Mouse (Mus musculus): ENCODE measurements around the gene Elovl1. TPM values are rescaled to one million over a fixed set of nuclear protein-coding genes. Genes with fewer than 3 reads are reported as not detected.
A peak's percentile ranks its signal among the peaks of the same experiment; 100 is the strongest.

Elovl1 gene
- polyA plus RNA-seq, 1 experiment from 2014 or later: 62.8 TPM

- ATAC-seq (ENCODE audit: insufficient number of reproducible peaks, insufficient read depth, low FRiP score, low TSS enrichment, low read depth): no peak
- H3K4me1 ChIP-seq: peaks cover 34% of the 10 kb centered on the region
- WGBS: 46% methylated on average over 7 of the region's 7 CpGs
- H3K9me3 ChIP-seq: no peaks in the 10 kb centered on the region
- peak overlapping the region; percentile 85 for H3K4me2 ChIP-seq
- H3K36me3 ChIP-seq: peaks cover 40% of the 10 kb centered on the region
- peak overlapping the region; percentile 69; the same call in 1 of the 2 replicates for H3K4me3 ChIP-seq
- H3K9ac ChIP-seq: peak overlapping the region; percentile 81
- H3K27ac ChIP-seq: peak overlapping the region; percentile 55; the same call in 1 of the 2 replicates
- no peaks in the 10 kb centered on the region for H3K27me3 ChIP-seq
Measured at GRCm38 (mm10) chr4:118429215-118429895, 1.5 kb downstream of the Elovl1 start.

- no peak for ATAC-seq (ENCODE audit: insufficient number of reproducible peaks, insufficient read depth, low FRiP score, low TSS enrichment, low read depth)
Measured at GRCm38 (mm10) chr4:118432332-118432731, 4.4 kb downstream of the Elovl1 start.

DNA sequence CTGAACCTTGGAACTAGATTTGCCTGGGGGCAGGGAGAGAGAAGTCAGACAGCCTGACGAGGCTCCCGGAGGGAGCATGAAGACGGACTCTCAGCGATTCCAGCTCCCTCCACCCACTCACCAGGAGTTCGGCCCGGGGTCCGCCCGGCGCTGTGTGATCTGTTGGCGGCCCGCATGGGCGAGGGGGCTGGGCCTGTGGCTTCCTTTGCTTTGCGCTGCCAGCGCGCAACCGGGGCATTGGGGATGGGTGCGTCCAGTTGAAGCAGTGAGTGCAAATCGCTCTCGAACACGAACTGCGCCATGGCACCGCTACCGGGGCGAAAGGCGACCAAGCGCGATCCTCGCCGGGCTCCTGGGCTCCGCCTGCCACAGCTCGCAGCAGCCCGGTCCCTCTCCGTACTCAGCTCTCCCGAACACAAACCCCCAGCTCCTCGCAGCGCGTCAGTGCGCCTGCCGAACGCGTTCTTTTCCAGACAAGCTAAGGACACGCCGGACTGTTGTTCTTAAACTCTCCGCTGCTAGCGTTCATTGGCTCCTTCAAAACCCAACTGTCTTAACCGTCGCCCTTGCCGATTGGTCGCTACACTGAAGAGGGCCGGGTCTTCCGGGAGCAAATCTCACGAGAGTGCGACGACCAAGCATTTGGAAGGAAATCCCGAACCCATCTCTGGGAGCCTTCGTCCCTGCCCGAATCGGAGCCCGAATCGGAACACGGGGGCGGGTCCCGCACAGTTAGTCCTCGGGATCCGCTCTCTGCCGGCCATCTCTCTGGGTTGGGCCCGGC, 9.1 kb downstream of the Elovl1 start, which contains the start of gene Cdc20:
Cdc20 (minus strand) TSS at position 533 of the 784 bp plus-strand sequence.
- Histone ChIP-seq H3K4me2 (peak within 1 kb of the TSS; percentile 97), H3K9me3 (no peaks in the 10 kb centered on the region), H3K27ac (peak within 1 kb of the TSS; percentile 92), H3K36me3 (peaks cover 35% of the 10 kb centered on the region), H3K27me3 (no peaks in the 10 kb centered on the region), H3K4me1 (peaks cover 35% of the 10 kb centered on the region), H3K4me3 (peak within 1 kb of the TSS; percentile 70), H3K9ac (peak within 1 kb of the TSS; percentile 91)
- ATAC-seq (ENCODE audit: insufficient number of reproducible peaks, insufficient read depth, low FRiP score, low TSS enrichment, low read depth): peak; percentile 94
- WGBS: under 1% methylated on average over 67 of the region's 67 CpGs

More at GRCm38 (mm10) chr4:118432332-118432731, 4.4 kb downstream of the Elovl1 start:
- Histone ChIP-seq H3K9ac (no peak overlapping the region), H3K27ac (no peak overlapping the region), H3K4me2 (no peak overlapping the region), H3K9me3 (no peaks in the 10 kb centered on the region), H3K36me3 (peaks cover 52% of the 10 kb centered on the region), H3K4me1 (peaks cover 54% of the 10 kb centered on the region), H3K4me3 (no peak overlapping the region), H3K27me3 (no peaks in the 10 kb centered on the region)
- 78% methylated on average over 8 of the region's 8 CpGs for WGBS

GRCm38 (mm10) chr4:118437829-118438253, 9.9 kb downstream of the Elovl1 start:
- Histone ChIP-seq H3K36me3 (peaks cover 27% of the 10 kb centered on the region), H3K4me3 (peak overlapping the region; percentile 70), H3K9me3 (no peaks in the 10 kb centered on the region), H3K27me3 (no peaks in the 10 kb centered on the region), H3K27ac (peak overlapping the region; percentile 92), H3K4me2 (peak overlapping the region; percentile 97), H3K4me1 (peaks cover 35% of the 10 kb centered on the region), H3K9ac (peak overlapping the region; percentile 91)
- WGBS: 8% methylated on average over 12 of the region's 12 CpGs
- ATAC-seq (ENCODE audit: insufficient number of reproducible peaks, insufficient read depth, low FRiP score, low TSS enrichment, low read depth): no peak

DNA sequence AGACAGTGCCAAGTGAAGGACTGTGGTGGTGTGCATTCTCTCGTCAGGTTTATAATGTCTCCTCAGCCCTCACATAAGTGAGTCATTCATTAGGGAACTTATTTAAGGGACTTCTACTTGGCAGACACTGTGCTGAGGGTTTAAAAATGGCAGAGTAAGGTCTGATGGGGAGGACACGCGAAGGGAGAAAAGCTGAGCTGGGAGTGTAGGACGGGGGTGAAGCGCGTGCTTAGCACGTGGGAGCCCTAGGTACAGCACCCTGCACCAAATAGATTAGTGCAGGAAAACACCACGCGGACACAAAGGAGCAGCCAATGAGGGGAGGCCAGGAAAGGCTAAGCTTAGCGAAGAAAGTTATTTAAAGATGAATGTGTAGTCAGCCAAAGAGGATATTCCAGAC, 17.2 kb downstream of the Elovl1 start:
- Histone ChIP-seq H3K4me1 (peaks cover 13% of the 10 kb centered on the region), H3K9me3 (no peaks in the 10 kb centered on the region), H3K9ac (no peak overlapping the region), H3K27me3 (no peaks in the 10 kb centered on the region), H3K27ac (peak overlapping the region; percentile 44; the same call in 1 of the 2 replicates), H3K4me3 (no peak overlapping the region), H3K36me3 (no peaks in the 10 kb centered on the region), H3K4me2 (no peak overlapping the region)
- ATAC-seq (ENCODE audit: insufficient number of reproducible peaks, insufficient read depth, low FRiP score, low TSS enrichment, low read depth): no peak
- WGBS: 80% methylated on average over 10 of the region's 10 CpGs

- Histone ChIP-seq H3K9me3 (no peaks in the 10 kb centered on the region), H3K9ac (peak overlapping the region; percentile 63), H3K4me1 (peaks cover 13% of the 10 kb centered on the region), H3K36me3 (no peaks in the 10 kb centered on the region), H3K27ac (0 out of 2 replicates have a peak overlapping the region, but pooled peaks have one; percentile 18), H3K4me2 (peak overlapping the region; percentile 78), H3K27me3 (no peaks in the 10 kb centered on the region), H3K4me3 (peak overlapping the region; percentile 44)
- peak; percentile 53; the same call in 1 of the 2 replicates for ATAC-seq (ENCODE audit: insufficient number of reproducible peaks, insufficient read depth, low FRiP score, low TSS enrichment, low read depth)
- WGBS: 20% methylated on average over 18 of the region's 18 CpGs
Measured at GRCm38 (mm10) chr4:118445781-118446414, 18.0 kb downstream of the Elovl1 start.

GRCm38 (mm10) chr4:118446415-118447153, 18.7 kb downstream of the Elovl1 start:
- 20% methylated on average over 24 of the region's 24 CpGs for WGBS
- Histone ChIP-seq H3K4me1 (peaks cover 13% of the 10 kb centered on the region), H3K27me3 (no peaks in the 10 kb centered on the region), H3K4me2 (peak overlapping the region; percentile 78), H3K4me3 (peak overlapping the region; percentile 44), H3K36me3 (no peaks in the 10 kb centered on the region), H3K27ac (0 out of 2 replicates have a peak overlapping the region, but pooled peaks have one; percentile 18), H3K9ac (peak overlapping the region; percentile 63), H3K9me3 (no peaks in the 10 kb centered on the region)
- 0 out of 2 replicates have a peak, but pooled peaks have one; percentile 2 for ATAC-seq (ENCODE audit: insufficient number of reproducible peaks, insufficient read depth, low FRiP score, low TSS enrichment, low read depth)

DNA sequence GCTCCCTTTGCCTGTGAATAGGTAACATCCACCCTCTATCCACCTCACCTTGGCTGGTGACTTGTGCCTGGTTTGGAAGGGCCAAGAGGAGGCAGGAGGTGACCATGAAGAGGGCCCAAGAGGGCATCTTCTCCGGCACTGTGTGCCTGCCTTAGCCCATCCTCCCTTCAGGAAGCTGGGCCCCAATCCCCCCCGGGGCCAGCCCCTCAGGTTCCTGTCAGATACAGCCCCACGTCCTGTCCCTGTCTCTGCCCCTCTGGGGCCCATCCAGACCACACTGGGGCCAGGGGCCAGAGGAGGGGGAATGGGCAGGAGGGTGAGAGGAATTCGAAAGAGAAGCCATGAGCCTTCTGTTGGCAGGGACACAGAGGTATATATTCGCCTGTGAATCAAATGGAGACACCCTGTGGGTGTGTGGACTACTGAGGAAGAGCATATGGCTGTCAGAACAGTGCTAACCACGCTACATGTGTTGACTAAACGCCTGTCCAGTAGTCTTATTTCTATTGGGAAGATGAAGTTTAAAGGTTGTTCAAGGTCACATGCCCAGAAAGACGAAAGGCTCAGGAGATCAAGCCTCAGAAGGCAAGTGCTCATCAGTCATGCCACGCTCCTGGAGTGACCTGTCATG, 29.6 kb downstream of the Elovl1 start, which contains the start of gene Mpl:
Mpl (minus strand) TSS at position 169 of the 631 bp plus-strand sequence.
- Histone ChIP-seq H3K4me3 (no peak within 1 kb of the TSS), H3K9ac (no peak within 1 kb of the TSS), H3K27me3 (no peaks in the 10 kb centered on the region), H3K4me2 (no peak within 1 kb of the TSS), H3K27ac (no peak within 1 kb of the TSS), H3K4me1 (no peaks in the 10 kb centered on the region), H3K9me3 (no peaks in the 10 kb centered on the region), H3K36me3 (no peaks in the 10 kb centered on the region)
- ATAC-seq (ENCODE audit: insufficient number of reproducible peaks, insufficient read depth, low FRiP score, low TSS enrichment, low read depth): no peak
- WGBS: 65% methylated on average over 9 of the region's 9 CpGs

GRCm38 (mm10) chr4:118464956-118465355, 37.1 kb downstream of the Elovl1 start:
- Histone ChIP-seq H3K4me2 (no peak overlapping the region), H3K4me3 (no peak overlapping the region), H3K9me3 (no peaks in the 10 kb centered on the region), H3K27me3 (no peaks in the 10 kb centered on the region), H3K27ac (no peak overlapping the region), H3K9ac (no peak overlapping the region), H3K36me3 (no peaks in the 10 kb centered on the region), H3K4me1 (no peaks in the 10 kb centered on the region)
- no peak for ATAC-seq (ENCODE audit: insufficient number of reproducible peaks, insufficient read depth, low FRiP score, low TSS enrichment, low read depth)
- WGBS: 86% methylated on average over 3 of the region's 3 CpGs

DNA sequence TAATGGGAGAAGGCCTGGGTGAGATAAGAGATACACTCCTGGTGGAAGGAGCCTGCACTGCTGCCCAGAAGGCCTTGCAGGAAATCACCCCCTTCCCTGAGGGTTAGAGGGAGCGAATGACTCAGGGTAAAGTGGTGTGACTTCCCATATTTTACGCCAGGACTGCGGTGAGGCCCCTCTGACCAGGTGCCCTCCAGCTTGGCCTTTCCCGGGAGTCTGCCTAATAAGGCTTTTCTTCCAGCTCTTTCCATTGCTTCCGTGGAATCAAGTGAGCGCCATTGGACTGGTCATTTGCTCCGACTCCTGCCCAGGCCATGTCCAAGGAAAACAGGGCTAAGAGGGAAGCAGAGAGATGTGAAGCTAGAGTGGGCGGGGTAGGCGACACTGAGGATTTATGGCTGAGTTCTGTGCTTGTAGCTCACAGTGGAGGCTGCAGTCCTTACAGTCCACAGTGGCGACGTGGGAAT, 37.8 kb downstream of the Elovl1 start:
- Histone ChIP-seq H3K27ac (no peak overlapping the region), H3K4me1 (no peaks in the 10 kb centered on the region), H3K9ac (no peak overlapping the region), H3K4me2 (no peak overlapping the region), H3K36me3 (no peaks in the 10 kb centered on the region), H3K4me3 (no peak overlapping the region), H3K27me3 (no peaks in the 10 kb centered on the region), H3K9me3 (no peaks in the 10 kb centered on the region)
- no peak for ATAC-seq (ENCODE audit: insufficient number of reproducible peaks, insufficient read depth, low FRiP score, low TSS enrichment, low read depth)
- WGBS: 49% methylated on average over 11 of the region's 11 CpGs
